Comparison of ENCODE assay signal across 8 mouse cellular contexts in the genomic region with DNA sequence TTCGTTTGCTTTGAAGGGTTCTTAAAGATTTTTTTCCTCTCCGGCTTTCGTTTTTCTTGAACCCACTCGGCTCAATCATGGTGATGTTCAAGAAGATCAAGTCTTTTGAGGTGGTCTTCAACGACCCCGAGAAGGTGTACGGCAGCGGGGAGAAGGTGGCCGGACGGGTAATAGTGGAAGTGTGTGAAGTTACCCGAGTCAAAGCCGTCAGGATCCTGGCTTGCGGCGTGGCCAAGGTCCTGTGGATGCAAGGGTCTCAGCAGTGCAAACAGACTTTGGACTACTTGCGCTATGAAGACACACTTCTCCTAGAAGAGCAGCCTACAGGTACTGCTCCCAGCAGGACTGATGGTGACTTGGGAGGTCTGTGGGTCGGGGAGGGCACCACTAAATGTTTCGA. TPM values are rescaled to one million over a fixed set of nuclear protein-coding genes. Genes with fewer than 3 reads are reported as not detected.
A peak's percentile ranks its signal among the peaks of the same experiment; 100 is the strongest.
DNase-seq lines count a peak whose midpoint lies in the region; ATAC-seq lines count a peak whose summit lies in the region.

No protein-coding gene starts in this region.

- no peaks in the 10 kb centered on the region for H3K27me3 ChIP-seq in forebrain, embryonic 11.5 days (ENCODE audit: control insufficient read depth, insufficient read depth, low read length)
- H3K27me3 ChIP-seq in midbrain, embryonic 10.5 days (ENCODE audit: low read depth, poor library complexity, severe bottlenecking) = no peaks in the 10 kb centered on the region

- WGBS in forebrain, embryonic 11.5 days = 1% methylated on average over 17 of the region's 17 CpGs
- 1% methylated on average over 17 of the region's 17 CpGs for WGBS in midbrain, embryonic 10.5 days

- intact Hi-C loops in left cerebral cortex, postnatal 36 days (cut with DNase I) = no loop called here

- H3K4me1 ChIP-seq in forebrain, embryonic 11.5 days (replicated peaks; ENCODE audit: control insufficient read depth, insufficient read depth, low read length) = peaks cover 10% of the 10 kb centered on the region
- H3K4me1 ChIP-seq in midbrain, embryonic 10.5 days = peaks cover 56% of the 10 kb centered on the region

- H3K9ac ChIP-seq in forebrain, embryonic 11.5 days (ENCODE audit: low read length) = peak overlapping the region; percentile 73

- H3K27ac ChIP-seq in forebrain, embryonic 11.5 days (ENCODE audit: low read depth, low read length) = no peak overlapping the region; the same call in 1 of the 2 replicates
- peak overlapping the region; percentile 90 for H3K27ac ChIP-seq in midbrain, embryonic 10.5 days (replicated peaks)

- H3K36me3 ChIP-seq in forebrain, embryonic 11.5 days (ENCODE audit: control insufficient read depth, insufficient read depth, low read length) = peaks cover 6% of the 10 kb centered on the region; the same call in 1 of the 2 replicates
- H3K36me3 ChIP-seq in midbrain, embryonic 10.5 days = peaks cover 23% of the 10 kb centered on the region

- H3K9me3 ChIP-seq in forebrain, embryonic 11.5 days (ENCODE audit: control insufficient read depth, low read length) = no peaks in the 10 kb centered on the region
- H3K9me3 ChIP-seq in midbrain, embryonic 10.5 days (replicated peaks) = no peaks in the 10 kb centered on the region

- ATAC-seq in forebrain, embryonic 11.5 days (replicated peaks; ENCODE audit: low FRiP score) = 0 out of 2 replicates have a peak, but pooled peaks have one; percentile 29

- DNase-seq in thymus, postnatal 14 days = peak; percentile 55
- no peak for DNase-seq in thymus, postnatal 0 days (ENCODE audit: low spot score)
- DNase-seq in forebrain, embryonic 11.5 days (ENCODE audit: low spot score) = no peak
- peak; percentile 60 for DNase-seq in kidney, adult 9 months
- no peak for DNase-seq in midbrain, embryonic 10.5 days (ENCODE audit: low spot score)
- DNase-seq in gastrocnemius, postnatal 10 days = no peak
- no peak for DNase-seq in frontal cortex, postnatal 25 days (ENCODE audit: low spot score in 2 of 2)
- no peak for DNase-seq in left cerebral cortex, postnatal 36 days (ENCODE audit: low spot score in 2 of 2)

- peak overlapping the region; percentile 86 for H3K4me2 ChIP-seq in forebrain, embryonic 11.5 days (ENCODE audit: low read depth, low read length, severe bottlenecking)

- H3K4me3 ChIP-seq in forebrain, embryonic 11.5 days (ENCODE audit: low read depth, low read length) = peak overlapping the region; percentile 65
- peak overlapping the region; percentile 81 for H3K4me3 ChIP-seq in midbrain, embryonic 10.5 days

RNA-seq across cellular contexts. Expression of gene Txnip, which starts 0.4 kb away (rescaled TPM):
- 260 TPM in 2 replicates for polyA plus RNA-seq in thymus, postnatal 0 days (2015; fragmentation: Nextera tagmentation; extraction: Ambion mirVana)
- 45.5 and 46.3 TPM in 2 replicates for polyA plus RNA-seq in forebrain, embryonic 11.5 days (2014; fragmentation: Nextera tagmentation; extraction: Ambion mirVana)
- 31.5 and 41.7 TPM in 2 replicates for polyA plus RNA-seq in midbrain, embryonic 10.5 days (2016; fragmentation: Nextera tagmentation; extraction: Ambion mirVana)
- 100 to 1,000 TPM; 484 to 520 TPM for total RNA-seq in gastrocnemius, postnatal 10 days (2021)
- 10 to 100 TPM; 19.5 to 21.8 TPM for total RNA-seq in left cerebral cortex, postnatal 36 days (2021)

RNA-seq across cellular contexts. Expression of gene Gm16253, which starts 18.6 kb away (rescaled TPM):
- polyA plus RNA-seq in thymus, postnatal 0 days (2015; fragmentation: Nextera tagmentation; extraction: Ambion mirVana) = 0.42 and 0.46 TPM in 2 replicates
- polyA plus RNA-seq in forebrain, embryonic 11.5 days (2014; fragmentation: Nextera tagmentation; extraction: Ambion mirVana) = 1.0 TPM in 1 of 2 replicates, not detected in the other
- polyA plus RNA-seq in midbrain, embryonic 10.5 days (2016; fragmentation: Nextera tagmentation; extraction: Ambion mirVana) = 0.62 and 1.6 TPM in 2 replicates
- total RNA-seq in gastrocnemius, postnatal 10 days (2021) = 1 to 10 TPM in 1 of 2 experiments, under 1 TPM in 1; 0.70 to 1.1 TPM
- not detected for total RNA-seq in left cerebral cortex, postnatal 36 days (2021)

RNA-seq across cellular contexts. Expression of gene Hfe2, which starts 33.2 kb away (rescaled TPM):
- 0.13 and 0.18 TPM in 2 replicates for polyA plus RNA-seq in thymus, postnatal 0 days (2015; fragmentation: Nextera tagmentation; extraction: Ambion mirVana)
- 0.69 and 0.77 TPM in 2 replicates for polyA plus RNA-seq in forebrain, embryonic 11.5 days (2014; fragmentation: Nextera tagmentation; extraction: Ambion mirVana)
- polyA plus RNA-seq in midbrain, embryonic 10.5 days (2016; fragmentation: Nextera tagmentation; extraction: Ambion mirVana) = 1.5 and 2.1 TPM in 2 replicates
- total RNA-seq in gastrocnemius, postnatal 10 days (2021) = 100 to 1,000 TPM; 383 to 415 TPM
- 1 to 10 TPM in 1 of 2 experiments, under 1 TPM in 1; 0.77 to 2.1 TPM for total RNA-seq in left cerebral cortex, postnatal 36 days (2021)

RNA-seq across cellular contexts. Expression of gene Polr3gl, which starts 35.8 kb away (rescaled TPM):
- 25.8 and 28.8 TPM in 2 replicates for polyA plus RNA-seq in thymus, postnatal 0 days (2015; fragmentation: Nextera tagmentation; extraction: Ambion mirVana)
- polyA plus RNA-seq in forebrain, embryonic 11.5 days (2014; fragmentation: Nextera tagmentation; extraction: Ambion mirVana) = 22.0 and 28.4 TPM in 2 replicates
- polyA plus RNA-seq in midbrain, embryonic 10.5 days (2016; fragmentation: Nextera tagmentation; extraction: Ambion mirVana) = 25.2 and 31.8 TPM in 2 replicates
- 10 to 100 TPM; 32.1 to 32.7 TPM for total RNA-seq in gastrocnemius, postnatal 10 days (2021)
- total RNA-seq in left cerebral cortex, postnatal 36 days (2021) = 10 to 100 TPM; 22.5 to 29.9 TPM

RNA-seq across cellular contexts. Expression of gene Ankrd34a, which starts 38.3 kb away (rescaled TPM):
- polyA plus RNA-seq in thymus, postnatal 0 days (2015; fragmentation: Nextera tagmentation; extraction: Ambion mirVana) = 0.07 and 0.09 TPM in 2 replicates
- 1.9 and 2.4 TPM in 2 replicates for polyA plus RNA-seq in forebrain, embryonic 11.5 days (2014; fragmentation: Nextera tagmentation; extraction: Ambion mirVana)
- polyA plus RNA-seq in midbrain, embryonic 10.5 days (2016; fragmentation: Nextera tagmentation; extraction: Ambion mirVana) = 1.0 and 1.7 TPM in 2 replicates
- 1 to 10 TPM in 1 of 2 experiments, under 1 TPM in 1; 0.96 to 1.9 TPM for total RNA-seq in gastrocnemius, postnatal 10 days (2021)
- total RNA-seq in left cerebral cortex, postnatal 36 days (2021) = 10 to 100 TPM; 68.9 to 75.7 TPM

Comparison
In these comparisons a context has a peak if more than half of its experiments do, and no peak if none do; other contexts are left out.
1. DNase-seq: peak in thymus, postnatal 14 days (single experiment) and kidney, adult 9 months (single experiment); none in thymus, postnatal 0 days (single experiment), forebrain, embryonic 11.5 days (single experiment), midbrain, embryonic 10.5 days (single experiment), gastrocnemius, postnatal 10 days (single experiment), frontal cortex, postnatal 25 days (0 of 2) and left cerebral cortex, postnatal 36 days (0 of 2).